Mouse (Mus musculus) heart, postnatal 0 days (tissue): ENCODE results near the gene Cd8b1. TPM values are rescaled to one million over a fixed set of nuclear protein-coding genes. Genes with fewer than 3 reads are reported as not detected.
"Not testable (repeated sequence)": the region's sequence is repeated elsewhere in the genome, so short reads cannot be mapped to it uniquely, and the experiment has no call there.

ENCODE experiments used
- ATAC-seq: fragments of 200-750 bp; cut with Nextera tagmentation; 2 replicates; pipeline ENCODE4 v1.8.0; 2017; ENCODE audit warnings: low read depth, moderate number of reproducible peaks, moderate library complexity; ENCODE audit not compliant: insufficient read depth
- DNase-seq: peaks from one replicate; pipeline ENCODE4 v3.0.0-alpha.2; 2016; ENCODE audit warnings: low spot score
- H3K27ac ChIP-seq: fragments of 300-500 bp; sonication (generic); 2 replicates; pipeline ENCODE4 v1.5.1; 2014; ENCODE audit warnings: low read depth, mild to moderate bottlenecking
- H3K27me3 ChIP-seq: fragments of 300-500 bp; sonication (generic); 2 replicates; pipeline ENCODE4 v1.6.1; 2014; ENCODE audit warnings: low read length, mixed read lengths; ENCODE audit not compliant: control insufficient read depth, insufficient read depth
- H3K36me3 ChIP-seq: fragments of 300-500 bp; sonication (generic); replicated peaks from 2 replicates; pipeline ENCODE4 v1.6.1; 2014; ENCODE audit warnings: low read length, mixed read lengths; ENCODE audit not compliant: control insufficient read depth, insufficient read depth
- H3K4me1 ChIP-seq: fragments of 300-500 bp; sonication (generic); 2 replicates; pipeline ENCODE4 v1.6.1; 2014; ENCODE audit warnings: antibody characterized with exemption; ENCODE audit not compliant: control insufficient read depth, insufficient read depth
- H3K4me2 ChIP-seq: fragments of 300-500 bp; sonication (generic); 2 replicates; pipeline ENCODE4 v1.6.1; 2014; ENCODE audit warnings: low read depth, mild to moderate bottlenecking, low read length, moderate library complexity
- H3K4me3 ChIP-seq: fragments of 300-500 bp; sonication (generic); 2 replicates; pipeline ENCODE4 v1.5.1; 2014; ENCODE audit warnings: low read depth, low read length
- H3K9ac ChIP-seq: fragments of 300-500 bp; sonication (generic); replicated peaks from 2 replicates; pipeline ENCODE4 v1.6.1; 2014; ENCODE audit warnings: low read depth, low read length, mixed read lengths
- H3K9me3 ChIP-seq: fragments of 300-500 bp; sonication (generic); replicated peaks from 2 replicates; pipeline ENCODE4 v1.6.1; 2016; ENCODE audit warnings: low read length; ENCODE audit not compliant: control insufficient read depth
- CTCF ChIP-seq: IDR thresholded peaks from 2 replicates; pipeline ENCODE4 v1.5.1; 2016; ENCODE audit warnings: antibody characterized with exemption, control low read depth, low read depth
- EP300 ChIP-seq: IDR thresholded peaks from 2 replicates; pipeline ENCODE4 v1.6.1; 2016; ENCODE audit warnings: antibody characterized with exemption, low read depth
- WGBS: fragments of 180-500 bp; shearing (Covaris S2); extraction: QIAGEN DNeasy Blood & Tissue Kit; methylation state at CpG from one replicate; pipeline ENCODE4 v1.1.7; 2014; 5-methylcytosine and 5-hydroxymethylcytosine counted together
- polyA plus RNA-seq: library from polyadenylated mRNA; unstranded; fragments of >200 nt; fragmentation: Nextera tagmentation; extraction: Ambion mirVana; gene quantifications from 2 replicates; pipeline ENCODE4 v1.2.1, GENCODE M21; 2015
- total RNA-seq: library from RNA; depleted of rRNA; stranded (reverse); fragments of >200 nt; gene quantifications from 2 replicates; pipeline ENCODE4 v1.2.3, GENCODE M21; 2014; ENCODE audit warnings: low replicate concordance

Cd8b1 gene
- total and polyA plus RNA-seq, 2 experiments from 2014 or later, result 0.18 TPM; not detected in 1

GRCm38 (mm10) chr6:71329881-71330280 is 7.3 kb downstream of the Cd8b1 start:
- Histone ChIP-seq H3K9me3 (no peaks in the 10 kb centered on the region), H3K27ac (no peak overlapping the region), H3K4me2 (no peak overlapping the region), H3K9ac (no peak overlapping the region), H3K4me3 (no peak overlapping the region), H3K27me3 (no peaks in the 10 kb centered on the region), H3K4me1 (no peaks in the 10 kb centered on the region), H3K36me3 (no peaks in the 10 kb centered on the region)
- TF ChIP-seq EP300 (no peak), CTCF (no peak)
- no peak for ATAC-seq
- no peak for DNase-seq
- 76% methylated on average over 6 of the region's 6 CpGs for whole genome bisulfite sequencing

GRCm38 (mm10) chr6:71330486-71330885 is 7.9 kb downstream of the Cd8b1 start:
- H3K4me1 ChIP-seq, result no peaks in the 10 kb centered on the region
- TF ChIP-seq EP300 (no peak), CTCF (no peak)
- no peaks in the 10 kb centered on the region for H3K36me3 ChIP-seq
- peak overlapping the region; percentile 11; the same call in 1 of the 2 replicates for H3K27ac ChIP-seq
- H3K27me3 ChIP-seq, result no peaks in the 10 kb centered on the region
- no peak overlapping the region for H3K4me2 ChIP-seq
- no peak overlapping the region for H3K9ac ChIP-seq
- no peak for ATAC-seq
- 70% methylated on average over 7 of the region's 7 CpGs for WGBS
- DNase-seq, result no peak
- H3K9me3 ChIP-seq, result no peaks in the 10 kb centered on the region
- no peak overlapping the region for H3K4me3 ChIP-seq

GRCm38 (mm10) chr6:71331491-71331890 is 8.9 kb downstream of the Cd8b1 start:
- not testable (repeated sequence) for H3K27me3 ChIP-seq, H3K9me3 ChIP-seq, H3K36me3 ChIP-seq, H3K9ac ChIP-seq, ATAC-seq, H3K4me1 ChIP-seq, H3K4me2 ChIP-seq, H3K4me3 ChIP-seq, H3K27ac ChIP-seq, DNase-seq
- 76% methylated on average over 2 of the region's 4 CpGs for WGBS

GRCm38 (mm10) chr6:71332236-71332965 is 9.8 kb downstream of the Cd8b1 start:
- Histone ChIP-seq H3K4me1 (no peaks in the 10 kb centered on the region), H3K27ac (no peak overlapping the region; the same call in 1 of the 2 replicates), H3K27me3 (no peaks in the 10 kb centered on the region), H3K4me3 (no peak overlapping the region), H3K9me3 (no peaks in the 10 kb centered on the region), H3K9ac (no peak overlapping the region), H3K4me2 (no peak overlapping the region), H3K36me3 (no peaks in the 10 kb centered on the region)
- TF ChIP-seq EP300 (no peak), CTCF (no peak)
- DNase-seq (no peak), ATAC-seq (no peak)
- WGBS, result 77% methylated on average over 11 of the region's 11 CpGs

- ATAC-seq (no peak), DNase-seq (no peak)
- H3K27ac ChIP-seq, result no peak overlapping the region; the same call in 1 of the 2 replicates
- H3K9ac ChIP-seq, result no peak overlapping the region
- H3K4me2 ChIP-seq, result no peak overlapping the region
- no peak overlapping the region for H3K4me3 ChIP-seq
- WGBS, result 55% methylated on average over 3 of the region's 3 CpGs
- no peaks in the 10 kb centered on the region for H3K36me3 ChIP-seq
- H3K4me1 ChIP-seq, result no peaks in the 10 kb centered on the region
- no peak for TF ChIP-seq CTCF
- no peak for TF ChIP-seq EP300
- no peaks in the 10 kb centered on the region for H3K27me3 ChIP-seq
- H3K9me3 ChIP-seq, result no peaks in the 10 kb centered on the region
Measured at GRCm38 (mm10) chr6:71333031-71333430, 10.4 kb downstream of the Cd8b1 start.
